Mouse (Mus musculus) G1E (cell line): Measurements from ENCODE around the gene Tomm20l. TPM values are rescaled to one million over a fixed set of nuclear protein-coding genes. Genes with fewer than 3 reads are reported as not detected.
"Not testable (repeated sequence)": the region's sequence is repeated elsewhere in the genome, so short reads cannot be mapped to it uniquely, and the experiment has no call there.

Experiments
- ATAC-seq: 2 replicates; pipeline ENCODE4 v1.8.0; 2016; ENCODE audit warnings: mild to moderate bottlenecking; ENCODE audit not compliant: insufficient number of reproducible peaks, poor library complexity, low FRiP score, severe bottlenecking; ENCODE audit errors: extremely low read depth
- DNase-seq: peaks from one replicate; pipeline ENCODE4 v3.0.0; 2012; ENCODE audit warnings: low spot score
- H3K27me3 ChIP-seq: 2 replicates; pipeline ENCODE4 v1.6.1; 2012; ENCODE audit warnings: mild to moderate bottlenecking, low read length, inconsistent platforms; ENCODE audit not compliant: insufficient read depth
- H3K36me3 ChIP-seq: replicated peaks from 2 replicates; pipeline ENCODE3; 2012; ENCODE audit warnings: mild to moderate bottlenecking, inconsistent platforms
- H3K4me1 ChIP-seq: 2 replicates; pipeline ENCODE4 v1.6.1; 2012; ENCODE audit warnings: low read depth, low read length, inconsistent platforms, mixed read lengths; ENCODE audit not compliant: insufficient read depth
- H3K4me3 ChIP-seq: 2 replicates; pipeline ENCODE4 v1.5.1; 2012; ENCODE audit warnings: low read depth, mild to moderate bottlenecking, inconsistent platforms, low read length, moderate library complexity, mixed read lengths
- H3K9me3 ChIP-seq: replicated peaks from 2 replicates; pipeline ENCODE4 v1.6.1; 2012; ENCODE audit warnings: inconsistent platforms
- CTCF ChIP-seq: IDR thresholded peaks from 2 replicates; pipeline ENCODE4 v1.5.1; 2012; ENCODE audit warnings: low read depth, low read length, inconsistent platforms, mixed read lengths
- GATA1 ChIP-seq: IDR thresholded peaks from 2 replicates; pipeline ENCODE4 v1.6.1; 2012; ENCODE audit warnings: borderline replicate concordance, low read length, inconsistent platforms, mixed read lengths
- GATA2 ChIP-seq: IDR thresholded peaks from 2 replicates; pipeline ENCODE4 v1.6.1; 2012; ENCODE audit warnings: low read depth, low read length, inconsistent platforms, borderline replicate concordance
- POLR2AphosphoS5 ChIP-seq: IDR thresholded peaks from 2 replicates; pipeline ENCODE4 v1.6.1; 2012; ENCODE audit warnings: low read depth, low read length, inconsistent platforms; ENCODE audit not compliant: insufficient replicate concordance
- TAL1 ChIP-seq: conservative IDR thresholded peaks from 2 replicates; pipeline ENCODE4 v1.6.1; 2012; ENCODE audit warnings: low read depth, low read length, inconsistent platforms, mixed read lengths
- polyA plus RNA-seq: library from polyadenylated mRNA; stranded (reverse); fragments of >175 nt; gene quantifications from 2 replicates; pipeline ENCODE4 v1.2.3, GENCODE M21; 2012
- total RNA-seq, 2 experiments: library from RNA; stranded (forward) in 1 of 2; stranded (reverse) in 1 of 2; fragments of 200-1000 nt in 1 of 2; fragments of >200 nt in 1 of 2; fragmentation: Nextera tagmentation in 1 of 2; gene quantifications; 2 replicates each; pipeline ENCODE4 v1.2.3; 2014 to 2017

The Tomm20l gene
- total RNA-seq (2014; fragmentation: Nextera tagmentation) (not detected in 2 replicates), total RNA-seq (2017) (not detected in 2 replicates), polyA plus RNA-seq (not detected in 2 replicates)

DNA sequence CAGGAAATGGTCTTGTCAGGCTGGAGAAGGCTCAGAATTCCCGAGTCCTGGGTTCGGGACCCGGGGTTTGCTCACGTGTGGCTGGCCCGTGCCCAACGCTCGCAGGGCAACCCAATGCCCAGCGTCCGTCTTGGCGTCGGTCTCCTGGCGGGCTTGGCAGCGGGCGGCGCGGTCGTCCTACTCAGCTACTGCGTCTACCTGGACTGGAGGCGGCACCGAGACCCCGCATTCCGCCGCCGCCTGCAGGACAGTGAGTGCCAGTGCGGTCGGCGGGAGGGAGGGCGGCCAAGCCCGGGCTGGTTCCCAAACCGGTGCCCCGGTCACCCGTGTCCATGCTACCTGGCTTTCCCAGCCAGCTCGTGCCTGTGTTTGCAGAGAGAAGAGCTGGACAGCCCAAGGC lies at the start of gene Tomm20l:
Tomm20l (plus strand) TSS at position 98 of the 400 bp plus-strand sequence.
- DNase-seq: no peak

DNA sequence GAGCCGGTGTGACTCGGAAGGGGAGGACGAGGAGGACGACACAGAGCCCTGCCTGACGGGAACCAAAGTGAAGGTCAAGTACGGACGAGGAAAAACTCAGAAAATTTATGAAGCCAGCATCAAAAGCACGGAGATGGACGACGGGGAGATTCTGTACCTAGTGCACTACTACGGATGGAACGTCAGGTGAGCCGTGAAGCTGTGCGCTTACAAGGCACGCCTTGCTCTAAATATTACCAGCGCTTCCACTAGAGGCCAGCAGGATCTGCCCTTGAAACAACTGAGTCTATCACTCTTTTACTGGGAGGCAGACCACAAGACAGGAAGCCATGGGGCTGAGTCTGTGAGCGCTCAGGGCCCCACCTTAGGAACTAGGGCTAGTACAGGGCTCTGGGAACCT lies 41.4 kb upstream of the Tomm20l start:
- no peak for TF ChIP-seq TAL1
- DNase-seq (no peak), ATAC-seq (no peak)
- H3K27me3 ChIP-seq: no peaks in the 10 kb centered on the region
- H3K4me3 ChIP-seq: no peak overlapping the region
- H3K36me3 ChIP-seq: peaks cover 92% of the 10 kb centered on the region
- H3K9me3 ChIP-seq: no peaks in the 10 kb centered on the region
- 0 out of 2 replicates have a peak, but pooled peaks cover 2% of the 10 kb centered on the region for H3K4me1 ChIP-seq

More for the DNA sequence above, at the start of gene Tomm20l:
- no peaks in the 10 kb centered on the region for H3K9me3 ChIP-seq
- no peaks in the 10 kb centered on the region for H3K36me3 ChIP-seq
- ATAC-seq: no peak
- no peak within 1 kb of the TSS for H3K4me3 ChIP-seq
- peaks cover 32% of the 10 kb centered on the region for H3K4me1 ChIP-seq
- TF ChIP-seq POLR2AphosphoS5 (no peak), CTCF (no peak), TAL1 (no peak), GATA2 (no peak), GATA1 (no peak)
- H3K27me3 ChIP-seq: peaks cover 8% of the 10 kb centered on the region; the same call in 1 of the 2 replicates

GRCm38 (mm10) chr12:71072048-71072447 lies 39.2 kb upstream of the Tomm20l start:
- Histone ChIP-seq H3K9me3 (no peaks in the 10 kb centered on the region), H3K27me3 (no peaks in the 10 kb centered on the region), H3K36me3 (peaks cover 96% of the 10 kb centered on the region), H3K4me3 (no peak overlapping the region), H3K4me1 (0 out of 2 replicates have a peak, but pooled peaks cover 2% of the 10 kb centered on the region)
- DNase-seq: no peak
- ATAC-seq: no peak
- TF ChIP-seq TAL1: no peak
- no peak for TF ChIP-seq POLR2AphosphoS5
- TF ChIP-seq CTCF: no peak
- no peak for TF ChIP-seq GATA1
- TF ChIP-seq GATA2: no peak

GRCm38 (mm10) chr12:71073113-71073730 lies 38.0 kb upstream of the Tomm20l start:
- Histone ChIP-seq H3K36me3 (peaks cover 84% of the 10 kb centered on the region), H3K9me3 (no peaks in the 10 kb centered on the region), H3K4me1 (0 out of 2 replicates have a peak, but pooled peaks cover 2% of the 10 kb centered on the region), H3K4me3 (no peak overlapping the region), H3K27me3 (no peaks in the 10 kb centered on the region)
- peak; percentile 57 for ATAC-seq
- TF ChIP-seq TAL1: no peak
- peak; percentile 21 for DNase-seq

GRCm38 (mm10) chr12:71086331-71086730 lies 24.9 kb upstream of the Tomm20l start:
- ATAC-seq (no peak), DNase-seq (no peak)
- Histone ChIP-seq H3K4me1 (no peaks in the 10 kb centered on the region), H3K4me3 (no peak overlapping the region), H3K36me3 (peaks cover 38% of the 10 kb centered on the region), H3K27me3 (no peaks in the 10 kb centered on the region), H3K9me3 (no peaks in the 10 kb centered on the region)
- TF ChIP-seq GATA1: no peak
- no peak for TF ChIP-seq GATA2
- TF ChIP-seq TAL1: no peak
- no peak for TF ChIP-seq CTCF
- no peak for TF ChIP-seq POLR2AphosphoS5

DNA sequence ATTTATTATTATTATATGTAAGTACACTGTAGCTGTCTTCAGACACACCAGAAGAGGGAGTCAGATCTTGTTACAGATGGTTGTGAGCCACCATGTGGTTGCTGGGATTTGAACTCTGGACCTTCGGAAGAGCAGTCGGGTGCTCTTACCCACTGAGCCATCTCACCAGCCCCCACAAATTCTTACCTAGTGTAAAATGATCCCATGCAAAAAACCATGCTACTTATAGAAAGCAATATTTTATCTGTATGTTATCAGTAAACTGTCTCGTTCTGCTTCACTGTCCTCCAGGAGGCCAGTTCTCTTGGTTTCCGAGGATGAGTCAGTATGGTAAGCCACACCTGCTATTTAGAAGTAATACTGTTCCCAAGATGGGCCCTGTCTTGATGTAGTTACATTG lies 7.0 kb upstream of the Tomm20l start:
- not testable (repeated sequence) for ATAC-seq, DNase-seq, H3K4me1 ChIP-seq, H3K27me3 ChIP-seq, H3K9me3 ChIP-seq, H3K4me3 ChIP-seq
- H3K36me3 ChIP-seq: peaks cover 10% of the 10 kb centered on the region

DNA sequence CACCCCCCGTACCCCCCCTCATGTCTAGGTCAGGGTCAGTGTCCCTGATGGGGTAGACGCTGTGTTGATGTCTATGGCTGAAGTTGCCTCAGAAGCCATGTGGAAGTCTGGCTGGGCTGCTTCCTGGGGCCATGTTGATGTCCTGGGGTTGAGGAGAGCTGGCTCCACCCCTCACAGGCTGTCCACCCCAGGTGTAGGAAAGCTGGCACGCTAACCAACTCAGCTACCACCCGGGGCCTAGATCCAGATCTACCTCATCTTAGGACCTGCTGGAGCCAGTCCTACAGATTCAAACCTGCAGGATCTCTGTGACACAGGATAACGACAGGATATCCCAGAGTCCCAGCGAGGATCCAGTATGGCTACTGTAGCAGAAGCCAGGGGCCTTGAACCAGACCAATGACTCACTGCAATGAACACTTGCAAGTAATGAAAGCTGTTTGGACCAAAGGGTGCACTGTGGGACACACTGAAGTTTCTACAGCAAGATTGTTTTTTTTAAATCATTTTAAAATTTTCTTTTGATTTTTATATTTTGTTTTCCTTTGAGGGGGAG lies 3.9 kb upstream of the Tomm20l start:
- H3K4me3 ChIP-seq: no peak overlapping the region
- DNase-seq: no peak

More for the DNA sequence above, 3.9 kb upstream of the Tomm20l start:
- no peak for ATAC-seq
- Histone ChIP-seq H3K27me3 (peaks cover 8% of the 10 kb centered on the region; the same call in 1 of the 2 replicates), H3K9me3 (no peaks in the 10 kb centered on the region), H3K36me3 (peaks cover 3% of the 10 kb centered on the region), H3K4me1 (peaks cover 15% of the 10 kb centered on the region)
- TF ChIP-seq GATA2 (no peak), CTCF (no peak), TAL1 (no peak), GATA1 (no peak), POLR2AphosphoS5 (no peak)
